Mouse (Mus musculus) large intestine, adult 2 months (tissue): ENCODE measurements around the gene Atxn2. TPM values are rescaled to one million over a fixed set of nuclear protein-coding genes. Genes with fewer than 3 reads are reported as not detected.
A peak's percentile ranks its signal among the peaks of the same experiment; 100 is the strongest.

Experiments used
- DNase-seq: peaks from one replicate; pipeline ENCODE4 v3.0.0-alpha.2; 2012; ENCODE audit warnings: low read depth, low spot score
- WGBS: fragments of 180-500 bp; shearing (Covaris S2); methylation state at CpG from one replicate; pipeline ENCODE4 v1.1.7; 2018; 5-methylcytosine and 5-hydroxymethylcytosine counted together
- polyA plus RNA-seq: library from polyadenylated mRNA; depleted of rRNA; stranded (reverse); fragments of >200 nt; gene quantifications from 2 replicates; pipeline ENCODE4 v1.2.3, GENCODE M21; 2012

Gene Atxn2
- polyA plus RNA-seq, 1 experiment, result 34.7 TPM

DNA sequence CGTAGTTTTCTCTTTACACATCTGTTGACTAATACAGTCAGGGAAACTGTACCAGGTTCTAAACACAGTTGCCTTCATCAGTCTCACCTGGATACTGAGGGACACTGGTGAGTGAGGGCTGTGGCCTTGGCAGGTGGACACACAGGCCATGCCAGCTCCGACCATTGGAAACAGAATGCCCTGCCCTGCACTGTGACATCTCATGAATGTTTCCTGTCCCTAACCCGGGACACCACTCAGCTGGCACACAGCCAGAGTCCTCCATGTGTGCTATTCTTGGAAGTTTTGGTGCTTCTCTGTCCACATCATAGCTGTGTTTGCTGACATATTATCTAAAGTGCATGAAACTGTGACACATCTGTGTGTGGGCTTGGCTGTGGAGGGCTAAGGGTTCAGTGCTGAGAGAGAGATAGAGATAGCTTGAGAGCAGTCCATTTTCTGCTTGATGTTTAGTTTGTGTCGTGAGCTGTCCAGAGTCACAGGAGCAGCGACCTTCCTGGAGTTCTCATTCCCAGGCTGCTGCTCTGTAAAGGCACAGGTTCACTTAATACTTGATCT lies 98.6 kb downstream of the Atxn2 start:
- WGBS, result 50% methylated on average over 5 of the region's 5 CpGs
- DNase-seq, result no peak

DNA sequence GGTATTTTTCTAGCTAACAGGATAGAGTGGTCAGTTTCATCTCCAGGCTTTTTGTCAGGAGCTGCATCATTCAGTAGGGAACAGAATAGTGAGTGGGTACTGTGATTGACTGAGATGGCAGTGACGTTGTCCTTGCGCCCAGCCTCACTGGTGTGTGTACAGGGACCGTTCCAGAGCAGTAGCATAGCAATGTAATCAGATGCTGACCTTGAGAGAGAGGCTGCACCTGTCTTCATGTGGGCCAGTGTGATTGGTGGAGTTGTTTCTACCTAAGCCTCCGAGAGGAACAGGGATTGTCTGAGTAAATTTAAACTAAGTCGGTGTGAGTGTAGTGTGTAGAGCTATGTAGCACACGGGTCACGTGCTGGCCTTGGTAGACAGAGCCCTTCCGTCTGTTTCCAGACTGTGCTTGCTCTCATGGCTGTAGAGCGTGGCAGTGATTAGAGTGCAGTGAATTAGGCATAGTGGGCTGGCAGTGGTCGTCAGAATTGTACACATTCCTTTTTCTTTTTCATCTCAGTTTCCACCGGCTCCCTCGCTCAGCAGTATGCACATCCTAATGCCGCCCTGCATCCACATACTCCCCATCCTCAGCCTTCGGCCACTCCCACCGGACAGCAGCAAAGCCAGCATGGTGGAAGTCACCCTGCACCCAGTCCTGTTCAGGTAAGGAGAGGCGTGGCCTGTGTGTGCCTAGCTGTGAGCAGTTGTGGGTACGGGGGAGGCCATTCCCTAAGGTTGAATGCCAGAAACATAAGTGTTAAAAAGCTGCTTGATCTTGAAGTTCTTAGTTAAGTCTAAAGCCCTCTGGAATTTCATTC lies 99.4 kb downstream of the Atxn2 start:
- 79% methylated on average over 17 of the region's 17 CpGs for WGBS
- no peak for DNase-seq

DNA sequence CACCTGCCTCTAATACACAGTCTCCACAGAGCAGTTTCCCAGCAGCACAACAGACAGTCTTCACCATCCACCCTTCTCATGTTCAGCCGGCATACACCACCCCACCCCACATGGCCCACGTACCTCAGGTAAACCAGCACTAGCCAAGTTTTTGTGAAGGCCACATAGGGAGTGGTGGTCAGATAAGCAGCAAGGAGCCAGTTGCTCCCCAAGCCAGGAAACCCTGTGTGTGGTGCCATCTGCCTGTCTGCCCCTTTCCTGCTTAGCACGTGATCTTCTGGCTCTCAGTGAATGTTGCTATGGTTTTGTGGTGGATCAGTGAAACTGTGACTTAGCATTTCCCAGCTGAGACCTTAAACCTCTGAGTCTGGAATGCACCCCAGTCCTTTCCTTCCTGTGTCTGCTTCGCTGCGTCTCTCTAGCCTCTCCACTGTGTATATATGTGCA lies 100.4 kb downstream of the Atxn2 start:
- 71% methylated on average over 5 of the region's 5 CpGs for WGBS
- no peak for DNase-seq

DNA sequence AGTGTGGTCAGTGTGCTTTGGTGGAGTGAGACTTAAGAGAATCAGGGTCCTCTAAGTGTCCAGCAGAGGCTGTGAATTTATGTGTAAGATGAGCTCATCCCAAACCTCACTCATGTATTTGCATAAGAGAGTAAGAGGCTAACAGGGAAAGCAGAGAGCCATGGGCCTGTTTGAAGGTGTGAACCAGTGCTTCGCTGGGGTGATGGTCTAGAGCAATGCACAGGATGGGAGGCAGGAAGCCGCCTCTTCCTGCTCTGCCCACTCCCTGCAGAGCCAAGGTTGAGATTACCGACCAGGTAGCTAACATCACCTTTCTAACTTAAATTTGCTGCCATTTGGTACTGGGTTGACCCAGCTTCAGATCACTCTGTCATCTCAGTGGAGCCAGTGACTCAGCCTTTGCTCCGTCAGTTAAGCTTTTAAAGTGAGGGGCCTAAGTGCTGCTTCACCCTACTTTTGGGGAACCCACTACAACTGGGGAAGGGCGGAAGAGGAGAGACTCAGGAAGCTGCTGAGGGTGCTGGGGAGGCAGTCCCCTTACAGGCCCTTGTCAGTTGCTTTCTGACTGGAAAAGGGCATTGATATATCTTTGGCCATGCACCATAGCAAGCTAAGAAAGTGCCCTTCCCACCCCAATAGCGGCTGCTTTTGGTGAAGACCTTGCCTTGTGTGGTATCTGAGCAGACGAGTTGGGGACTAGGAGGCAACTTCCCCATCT lies 101.5 kb downstream of the Atxn2 start:
- WGBS, result 80% methylated on average over 7 of the region's 7 CpGs
- no peak for DNase-seq

DNA sequence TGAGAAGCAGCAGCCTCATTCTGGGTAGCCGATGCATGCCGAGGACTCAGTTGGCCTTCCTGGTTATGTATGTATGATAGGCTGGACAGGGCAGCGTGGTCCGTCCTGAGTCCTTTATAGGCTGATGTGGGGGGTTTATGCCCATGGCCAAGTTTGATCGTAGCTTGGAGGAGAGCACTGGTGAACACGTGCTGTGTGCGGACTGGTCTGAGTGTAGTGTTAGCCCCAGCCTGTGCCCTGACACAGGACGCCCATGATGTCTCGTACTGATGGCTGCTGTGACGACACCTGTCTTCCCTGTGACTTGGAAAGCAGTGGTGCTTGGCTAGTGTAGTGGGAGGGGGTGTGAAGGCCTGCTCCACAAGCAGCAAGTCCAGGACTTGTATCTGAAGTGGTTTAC lies 102.6 kb downstream of the Atxn2 start:
- WGBS, result 90% methylated on average over 10 of the region's 10 CpGs
- DNase-seq, result no peak

DNA sequence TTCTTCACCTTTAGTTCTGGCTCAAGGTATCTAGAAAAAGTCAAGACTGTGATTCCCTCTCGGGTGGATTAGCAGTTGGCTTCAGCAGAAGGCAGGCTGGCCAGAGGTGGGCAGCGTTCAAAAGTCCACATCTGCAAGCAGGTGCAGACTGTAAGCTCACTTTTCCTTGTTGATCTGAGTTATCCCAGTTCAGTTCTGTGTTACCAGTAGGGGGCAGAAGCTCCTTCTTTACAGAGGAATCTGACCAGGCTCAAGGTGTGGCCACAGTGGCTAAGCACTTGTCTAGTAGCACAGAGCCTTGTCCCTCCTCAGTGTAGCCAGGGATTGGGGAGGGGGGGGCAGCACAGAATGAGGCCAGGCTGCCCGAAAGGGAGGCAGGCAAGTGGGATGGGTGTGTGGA lies 103.9 kb downstream of the Atxn2 start:
- DNase-seq, result peak; percentile 61
- 20% methylated on average over 3 of the region's 3 CpGs for WGBS

DNA sequence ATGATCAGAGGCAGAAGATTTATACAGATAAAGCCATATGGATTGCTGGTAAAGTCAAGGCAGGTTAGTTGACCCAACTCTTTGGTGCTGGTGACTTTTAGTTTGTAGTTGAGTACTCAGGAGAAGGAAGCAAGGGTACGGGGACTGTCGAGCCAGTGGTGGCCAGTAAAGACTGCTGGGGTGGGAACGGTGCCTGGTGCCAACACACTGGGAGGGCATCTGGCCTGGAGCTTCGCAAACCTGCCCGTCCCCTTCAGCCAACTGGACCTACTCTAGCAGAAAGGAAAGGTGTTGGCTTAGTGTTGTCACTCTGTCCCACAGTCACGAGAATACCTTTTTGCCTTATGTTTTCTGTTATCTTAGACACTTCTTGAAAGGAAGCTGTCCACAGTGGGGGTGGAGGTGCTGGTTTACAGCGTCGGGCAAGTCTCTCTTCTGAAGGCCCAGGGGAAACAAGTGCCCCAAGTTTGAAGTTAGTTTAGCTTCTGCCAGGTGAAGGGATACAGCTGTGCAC lies 104.8 kb downstream of the Atxn2 start:
- WGBS, result 84% methylated on average over 8 of the region's 8 CpGs
- no peak for DNase-seq

DNA sequence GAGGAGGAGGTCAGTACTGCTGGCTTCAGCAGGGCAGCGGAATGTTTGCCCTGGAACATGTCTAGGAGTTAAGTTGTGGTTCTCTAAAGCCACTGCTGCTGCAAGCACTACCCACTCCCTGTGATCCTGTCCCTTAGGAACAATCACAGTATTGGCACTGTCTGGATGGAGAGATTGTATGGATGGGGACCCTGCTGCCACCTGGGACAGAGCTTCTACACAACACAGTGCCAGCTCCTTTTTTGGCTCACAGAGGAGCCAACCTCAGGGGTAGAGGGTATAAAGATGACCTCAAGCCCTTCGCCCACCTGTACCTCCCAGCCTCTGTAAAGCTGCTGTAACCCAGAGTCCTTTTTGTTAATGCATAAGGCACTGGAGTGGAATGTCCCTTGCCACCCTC lies 105.5 kb downstream of the Atxn2 start:
- no peak for DNase-seq
- WGBS, result 93% methylated on average over 2 of the region's 2 CpGs

DNA sequence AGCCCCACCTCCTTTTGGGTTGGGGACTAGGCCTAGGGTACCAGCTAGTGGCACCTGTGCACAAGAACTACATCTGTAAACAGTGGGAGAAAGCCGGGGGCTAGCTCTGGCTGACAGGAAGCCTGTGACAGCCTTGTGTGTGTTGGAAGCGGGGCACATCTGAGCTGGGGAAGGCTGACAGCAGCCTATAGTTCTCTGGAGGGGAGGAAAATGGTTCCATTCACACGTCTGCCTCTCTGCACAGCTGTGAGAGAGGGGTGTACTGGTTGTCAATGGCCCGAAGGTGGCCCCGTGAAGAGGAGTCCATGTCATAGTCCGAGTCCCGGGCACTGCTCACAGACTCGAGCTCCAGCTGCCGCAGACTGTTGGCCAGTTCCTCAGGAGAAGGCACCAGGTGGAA lies 106.4 kb downstream of the Atxn2 start:
- WGBS, result 81% methylated on average over 9 of the region's 9 CpGs
- no peak for DNase-seq

DNA sequence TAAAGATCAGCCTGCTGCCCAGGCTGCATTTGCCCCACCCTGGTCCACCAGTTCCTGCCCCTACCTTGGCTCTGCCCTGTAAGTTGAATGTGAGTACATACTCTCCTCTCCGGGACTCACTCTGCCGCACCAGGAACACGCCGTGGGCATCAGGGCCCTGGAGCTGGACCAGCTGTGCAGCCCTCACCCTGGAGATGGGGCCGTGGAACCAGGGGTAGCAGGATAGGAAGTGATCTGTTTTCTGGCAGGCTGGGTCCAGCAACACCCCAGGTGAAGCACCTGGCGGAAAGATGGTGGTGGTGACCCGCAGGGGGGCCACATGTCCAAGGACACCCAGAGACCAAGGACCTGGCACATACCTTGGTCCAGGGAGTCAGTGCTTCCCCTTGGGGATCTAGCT lies 107.3 kb downstream of the Atxn2 start:
- 87% methylated on average over 7 of the region's 7 CpGs for WGBS

DNA sequence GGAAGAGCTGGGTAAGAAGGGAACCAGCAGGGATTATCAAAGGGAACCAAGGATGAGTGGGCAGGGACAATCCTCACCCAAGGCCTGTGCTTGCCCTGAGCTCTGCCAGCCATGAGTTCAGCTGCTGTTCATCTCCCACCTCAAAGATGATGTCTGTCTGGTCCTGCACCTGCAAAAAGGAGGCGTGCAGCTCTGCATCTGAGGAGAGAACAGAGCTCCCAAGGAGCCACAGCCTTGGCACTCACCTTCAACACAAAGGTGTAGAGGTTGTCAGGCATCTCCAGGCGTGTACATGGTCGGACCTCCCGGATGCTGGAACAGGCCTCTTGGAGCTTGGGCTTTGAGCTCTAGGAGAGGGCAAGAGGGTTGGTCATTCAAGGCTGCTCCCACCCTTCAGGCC lies 107.7 kb downstream of the Atxn2 start:
- no peak for DNase-seq
- 92% methylated on average over 4 of the region's 4 CpGs for WGBS

More for the DNA sequence above, 107.3 kb downstream of the Atxn2 start:
- DNase-seq, result no peak

DNA sequence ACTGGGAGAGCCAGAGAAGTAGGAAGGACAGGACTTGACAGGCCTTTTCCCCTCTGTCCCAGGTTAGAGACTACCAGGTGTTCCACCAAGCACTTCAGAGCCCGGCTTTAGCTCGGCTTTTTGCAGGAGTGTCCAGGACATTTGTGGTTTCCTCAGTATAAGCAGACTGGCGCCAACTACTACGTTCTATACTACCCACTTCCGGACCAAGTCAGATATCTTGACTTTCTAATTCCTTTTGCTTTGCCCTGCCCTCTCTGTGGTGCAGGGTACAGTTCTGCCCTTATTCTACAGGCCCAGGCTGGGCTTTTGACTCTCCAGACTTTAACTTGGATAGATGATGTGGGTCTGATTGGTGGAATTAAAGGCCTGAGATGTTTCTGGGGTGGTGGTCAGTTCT lies 108.4 kb downstream of the Atxn2 start:
- WGBS, result 75% methylated on average over 5 of the region's 5 CpGs
- no peak for DNase-seq

DNA sequence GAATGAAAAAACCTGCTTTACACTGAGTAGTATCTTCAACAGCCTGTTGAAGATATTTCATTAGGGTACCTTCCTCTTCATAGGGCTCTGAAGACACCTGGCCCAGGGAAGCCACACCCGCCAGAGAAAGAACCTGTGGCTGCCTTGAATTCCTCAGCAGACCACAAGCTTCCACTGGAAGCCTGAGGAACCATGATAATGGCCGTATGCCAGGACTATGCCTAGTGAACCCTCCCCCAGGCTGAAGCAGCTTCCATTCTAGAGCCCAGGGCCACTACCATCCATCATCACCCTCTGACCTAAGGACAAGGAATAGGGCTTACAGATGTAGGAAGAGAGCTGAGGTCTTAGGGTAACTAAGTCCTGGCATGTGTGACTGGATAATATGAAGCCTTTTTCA lies 109.0 kb downstream of the Atxn2 start:
- WGBS, result 69% methylated on average over 2 of the region's 2 CpGs
- no peak for DNase-seq

DNA sequence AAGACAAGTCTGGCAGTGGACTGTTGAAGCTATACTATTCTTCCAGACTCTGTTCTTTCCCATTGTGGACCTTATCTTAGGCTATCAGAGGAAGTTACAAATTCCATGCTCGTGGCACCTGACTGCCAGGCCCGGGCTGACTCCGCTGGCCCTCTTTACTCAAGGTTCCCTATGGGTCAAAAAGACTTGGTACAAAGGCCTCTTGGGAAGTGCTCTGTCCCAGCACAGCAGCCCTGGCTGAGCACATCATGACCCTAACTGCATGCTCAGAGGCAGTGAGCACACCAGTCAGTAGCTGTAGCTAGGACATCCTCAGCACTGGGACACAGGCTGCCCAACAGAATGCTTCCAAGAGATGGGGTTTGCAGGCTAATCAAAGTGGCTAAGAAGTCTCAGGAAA lies 109.5 kb downstream of the Atxn2 start:
- 76% methylated on average over 3 of the region's 3 CpGs for WGBS
- DNase-seq, result no peak

DNA sequence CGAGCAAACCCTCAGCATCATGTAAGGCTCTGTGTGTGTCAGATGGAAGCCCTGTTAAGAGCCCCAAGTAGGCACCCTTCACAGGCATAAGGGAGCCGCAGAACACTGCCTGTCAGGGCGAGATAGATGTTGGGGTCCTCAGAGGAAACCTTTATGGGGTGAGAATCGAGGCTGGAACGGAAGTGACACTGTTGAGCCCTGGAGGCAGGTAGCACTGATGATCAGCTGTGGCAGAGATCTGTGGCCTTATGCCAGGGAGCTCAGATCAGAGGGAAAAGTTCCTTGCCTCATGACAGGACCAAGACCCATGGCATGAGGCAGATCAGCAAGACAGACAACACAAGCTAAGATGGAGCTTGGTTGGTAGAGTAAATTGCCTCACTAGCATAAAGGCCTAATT lies 110.0 kb downstream of the Atxn2 start:
- WGBS, result 84% methylated on average over 5 of the region's 5 CpGs
- DNase-seq, result no peak

DNA sequence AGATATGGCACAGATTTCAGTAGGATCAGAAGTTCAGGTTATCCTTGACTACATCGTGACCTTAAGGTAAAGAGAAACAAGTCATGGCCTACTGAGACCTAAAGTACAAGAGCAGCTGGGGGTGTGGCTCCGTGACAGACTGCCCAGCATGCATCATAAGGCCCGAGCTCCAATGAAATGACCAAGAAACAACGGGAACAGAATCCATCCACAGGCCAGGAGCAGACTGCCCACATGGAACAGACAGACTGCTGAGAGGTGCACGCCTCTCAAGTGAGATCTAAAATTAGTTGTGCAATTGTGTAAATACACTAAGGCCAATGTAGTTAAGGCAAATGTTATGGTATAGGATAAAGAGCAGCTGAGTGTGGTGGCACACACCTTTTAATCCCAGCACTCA lies 110.4 kb downstream of the Atxn2 start:
- 65% methylated on average over 5 of the region's 5 CpGs for WGBS
- no peak for DNase-seq

DNA sequence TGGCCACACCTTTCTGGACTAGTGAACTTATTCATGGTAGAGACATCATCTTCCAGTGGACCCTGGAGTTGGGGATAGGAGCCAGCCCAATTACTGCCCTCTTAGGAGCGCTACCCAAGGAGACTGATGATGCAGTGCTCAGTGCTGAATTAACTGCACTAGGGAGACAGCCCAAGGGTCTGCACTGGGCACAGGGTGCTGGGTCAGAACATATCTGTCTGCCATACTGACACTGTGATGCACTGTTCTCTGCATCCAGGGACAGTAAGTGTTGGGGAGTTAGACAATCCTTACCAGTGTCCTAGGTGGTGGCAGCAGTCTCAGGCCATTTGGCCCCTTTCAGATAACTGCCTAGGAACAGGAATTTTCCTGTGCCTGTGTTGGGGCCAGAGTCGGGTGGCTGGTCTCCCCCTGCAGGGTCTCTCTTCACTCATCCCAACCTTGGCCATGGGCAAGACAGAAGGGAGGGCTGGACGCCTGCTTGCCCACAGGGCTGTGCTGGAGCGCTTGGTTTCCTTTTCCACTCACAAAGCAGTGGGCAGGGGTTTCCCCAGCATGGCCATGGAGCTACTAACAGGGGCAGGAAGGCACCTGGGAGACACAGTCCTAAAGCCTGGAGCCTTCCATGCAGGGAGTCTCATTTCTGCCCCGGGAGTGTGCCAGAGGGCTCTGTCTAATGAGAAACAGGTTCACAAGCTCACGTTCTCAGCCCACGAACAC lies 111.8 kb downstream of the Atxn2 start:
- 80% methylated on average over 7 of the region's 7 CpGs for WGBS

DNA sequence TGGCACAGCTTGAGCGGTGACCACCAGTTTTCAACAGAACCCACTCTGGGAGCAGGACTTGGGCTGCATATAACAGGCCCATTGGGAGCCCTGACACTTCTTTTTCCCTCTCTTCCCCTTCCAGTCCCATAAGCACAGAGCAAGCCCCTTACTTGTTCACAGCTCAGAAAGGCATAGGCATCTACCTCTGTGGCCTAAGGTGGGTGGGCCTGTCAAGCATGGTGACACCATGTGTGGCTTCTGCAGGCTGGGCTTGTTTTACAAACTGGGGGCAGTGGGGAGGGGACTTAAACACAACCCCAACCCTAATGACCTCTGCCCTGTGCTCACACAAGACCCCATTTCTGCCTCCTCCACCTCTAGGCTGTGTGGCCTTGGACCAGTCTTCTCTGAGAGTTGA lies 112.5 kb downstream of the Atxn2 start:
- WGBS, result 85% methylated on average over 1 of the region's 1 CpGs
- no peak for DNase-seq

More for the DNA sequence above, 111.8 kb downstream of the Atxn2 start:
- DNase-seq, result no peak

DNA sequence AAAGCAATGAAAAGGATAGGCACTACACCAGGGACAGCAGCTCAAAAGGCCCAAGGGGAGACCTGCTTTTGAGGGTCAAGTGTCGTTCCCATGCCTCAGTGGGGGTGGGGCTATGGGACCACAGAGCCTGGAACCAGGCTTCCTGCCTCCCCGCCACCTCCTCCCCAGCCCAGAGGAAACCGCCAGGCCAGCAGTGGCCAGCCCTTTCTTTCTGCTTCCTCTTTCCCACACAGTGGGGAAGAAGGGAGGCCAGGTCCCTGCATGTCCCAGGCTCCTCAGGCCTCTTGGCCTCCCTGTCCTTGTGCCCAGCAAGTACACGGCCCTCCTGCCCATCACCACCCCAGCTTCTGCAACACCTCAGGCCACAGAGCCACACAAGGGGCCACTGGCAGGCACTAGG lies 113.0 kb downstream of the Atxn2 start:
- no peak for DNase-seq
- WGBS, result 71% methylated on average over 4 of the region's 4 CpGs

DNA sequence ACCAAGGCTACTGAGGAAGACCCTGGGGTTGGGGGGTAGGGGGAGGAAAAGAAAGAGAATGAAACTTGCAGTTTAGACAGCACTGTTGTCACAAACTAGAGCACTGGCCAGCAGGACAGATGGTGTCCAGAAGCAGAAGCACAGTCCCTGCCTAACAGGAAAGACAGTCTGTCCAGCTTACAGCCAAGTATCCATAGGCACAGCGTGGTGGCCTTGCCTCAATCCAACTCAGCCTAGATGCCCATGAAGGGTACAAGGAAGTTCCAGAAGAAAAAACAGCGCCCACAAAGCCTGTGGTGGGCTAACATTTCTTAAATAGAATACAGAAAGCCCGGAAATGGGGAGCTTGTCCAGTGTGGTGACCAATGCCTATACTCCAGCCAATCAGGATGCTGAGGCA lies 114.5 kb downstream of the Atxn2 start:
- WGBS, result 89% methylated on average over 3 of the region's 3 CpGs
- DNase-seq, result no peak
